Mouse (Mus musculus) embryonic facial prominence, embryonic 11.5 days (tissue): ENCODE measurements at regions not wholly inside any gene's neighbourhood (a gene's known extent, or its start where the extent isn't known, plus 50 kb on each side); places are given as distances from the start of the nearest gene placed in this dataset.

Source experiments
- ATAC-seq: fragments of 200-750 bp; cut with Nextera tagmentation; replicated peaks from 2 replicates; pipeline ENCODE4 v1.8.0; 2017; ENCODE audit warnings: low read depth; ENCODE audit not compliant: insufficient number of reproducible peaks, low FRiP score, low TSS enrichment
- DNase-seq: peaks from one replicate; pipeline ENCODE4 v3.0.0-alpha.2; 2015; ENCODE audit warnings: low spot score
- H3K27ac ChIP-seq: fragments of 300-500 bp; sonication (generic); replicated peaks from 2 replicates; pipeline ENCODE4 v1.5.1; 2014; ENCODE audit warnings: mild to moderate bottlenecking, low read depth, low read length, control low read depth
- H3K27me3 ChIP-seq: fragments of 300-500 bp; sonication (generic); 2 replicates; pipeline ENCODE4 v1.6.1; 2014; ENCODE audit warnings: mild to moderate bottlenecking, low read length, moderate library complexity, mixed read lengths; ENCODE audit not compliant: control insufficient read depth, insufficient read depth
- H3K36me3 ChIP-seq: fragments of 300-500 bp; sonication (generic); replicated peaks from 2 replicates; pipeline ENCODE4 v1.6.1; 2014; ENCODE audit warnings: low read depth, mild to moderate bottlenecking, low read length, moderate library complexity, mixed read lengths; ENCODE audit not compliant: control insufficient read depth, insufficient read depth
- H3K4me1 ChIP-seq: fragments of 300-500 bp; sonication (generic); 2 replicates; pipeline ENCODE4 v1.6.1; 2014; ENCODE audit warnings: low read length, mixed read lengths; ENCODE audit not compliant: control insufficient read depth, insufficient read depth
- H3K4me2 ChIP-seq: fragments of 300-500 bp; sonication (generic); 2 replicates; pipeline ENCODE4 v1.6.1; 2014; ENCODE audit warnings: low read depth, mild to moderate bottlenecking, control low read depth, low read length, moderate library complexity
- H3K4me3 ChIP-seq: fragments of 300-500 bp; sonication (generic); 2 replicates; pipeline ENCODE4 v1.5.1; 2014; ENCODE audit warnings: low read depth, low read length, control low read depth
- H3K9ac ChIP-seq: fragments of 300-500 bp; sonication (generic); replicated peaks from 2 replicates; pipeline ENCODE4 v1.6.1; 2014; ENCODE audit warnings: mild to moderate bottlenecking, control low read depth, low read length
- H3K9me3 ChIP-seq: fragments of 300-500 bp; sonication (generic); replicated peaks from 2 replicates; pipeline ENCODE4 v1.6.1; 2016; ENCODE audit warnings: mild to moderate bottlenecking, low read length, inconsistent platforms, mixed read lengths; ENCODE audit not compliant: control insufficient read depth
- WGBS: fragments of 180-500 bp; shearing (Covaris S2); extraction: QIAGEN DNeasy Blood & Tissue Kit; methylation state at CpG from one replicate; pipeline ENCODE4 v1.1.7; 2014; 5-methylcytosine and 5-hydroxymethylcytosine counted together

DNA sequence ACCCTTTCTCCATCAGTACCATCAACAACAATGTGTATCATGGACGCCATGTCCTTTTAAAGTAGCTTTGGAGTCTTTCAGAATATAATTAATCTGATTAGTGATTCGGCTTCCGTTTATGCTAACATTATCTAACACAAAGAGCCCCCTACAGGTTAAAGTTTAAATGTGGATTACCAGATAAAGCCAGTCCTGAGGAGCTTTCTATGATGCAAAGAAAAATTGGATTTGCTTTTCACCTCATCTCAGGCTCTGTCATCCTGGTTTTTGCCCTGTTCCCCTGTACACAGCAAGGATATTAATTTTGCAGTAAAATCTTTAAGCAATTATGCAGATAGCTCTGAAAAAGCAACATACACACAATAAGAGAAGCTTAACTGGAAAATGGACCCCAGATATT is 412.7 kb upstream of the Tbc1d2b start:
- Histone ChIP-seq H3K4me1 (no peaks in the 10 kb centered on the region), H3K9me3 (no peaks in the 10 kb centered on the region), H3K9ac (no peak overlapping the region), H3K4me2 (no peak overlapping the region), H3K36me3 (no peaks in the 10 kb centered on the region), H3K27ac (no peak overlapping the region), H3K4me3 (no peak overlapping the region), H3K27me3 (no peaks in the 10 kb centered on the region)
- WGBS = 30% methylated on average over 3 of the region's 3 CpGs
- no peak for ATAC-seq
- DNase-seq = peak; percentile 22

DNA sequence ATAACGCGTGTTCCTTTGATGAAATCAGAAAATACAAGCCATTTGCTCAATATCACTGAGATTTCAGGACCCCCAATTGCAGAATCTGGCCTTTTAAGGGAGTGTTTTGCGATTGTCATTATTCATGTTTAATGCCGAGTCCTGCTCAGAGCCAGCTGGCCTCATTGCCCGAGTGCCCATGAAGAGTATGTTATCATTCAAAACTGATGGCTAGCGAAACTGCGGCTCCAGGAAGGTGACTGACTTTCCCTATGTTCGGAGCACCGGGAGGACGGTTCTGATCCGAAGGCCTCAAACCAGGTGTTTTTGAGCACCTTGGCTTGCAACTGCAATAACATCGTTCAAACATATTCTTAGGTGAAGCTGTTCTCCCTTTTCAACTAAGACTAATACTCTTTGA is 419.5 kb upstream of the Tbc1d2b start:
- Histone ChIP-seq H3K4me3 (no peak overlapping the region), H3K27ac (no peak overlapping the region), H3K9me3 (no peaks in the 10 kb centered on the region), H3K4me2 (no peak overlapping the region), H3K4me1 (no peaks in the 10 kb centered on the region), H3K27me3 (no peaks in the 10 kb centered on the region), H3K9ac (no peak overlapping the region), H3K36me3 (no peaks in the 10 kb centered on the region)
- 87% methylated on average over 12 of the region's 12 CpGs for WGBS
- no peak for DNase-seq
- ATAC-seq = no peak

DNA sequence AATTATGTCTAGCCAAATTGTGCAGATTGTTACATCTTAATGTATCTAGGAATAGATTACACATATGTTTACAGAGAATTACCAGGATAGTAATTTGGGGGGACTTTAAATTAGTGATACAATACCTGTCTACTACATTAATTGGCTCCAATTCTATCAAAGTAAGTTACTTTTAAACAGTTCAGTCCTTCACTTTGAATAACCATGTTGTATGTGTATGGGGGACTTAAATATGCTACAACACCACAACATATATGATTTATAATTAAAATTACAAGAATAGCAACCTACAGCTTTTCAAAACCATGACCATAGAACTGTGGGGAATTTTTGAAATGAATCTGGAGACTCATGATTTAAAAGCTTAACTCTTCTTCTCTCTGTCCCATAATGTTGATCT is 420.5 kb upstream of the Tbc1d2b start:
- ATAC-seq (no peak), DNase-seq (no peak)
- no peak overlapping the region for H3K4me2 ChIP-seq
- H3K4me1 ChIP-seq = no peaks in the 10 kb centered on the region
- no peaks in the 10 kb centered on the region for H3K27me3 ChIP-seq
- H3K36me3 ChIP-seq = no peaks in the 10 kb centered on the region
- H3K9ac ChIP-seq = no peak overlapping the region
- no peak overlapping the region for H3K4me3 ChIP-seq
- no peaks in the 10 kb centered on the region for H3K9me3 ChIP-seq
- H3K27ac ChIP-seq = no peak overlapping the region

GRCm38 (mm10) chr9:90691676-90692661 is 421.4 kb upstream of the Tbc1d2b start:
- Histone ChIP-seq H3K27me3 (no peaks in the 10 kb centered on the region), H3K9ac (no peak overlapping the region), H3K36me3 (no peaks in the 10 kb centered on the region), H3K27ac (no peak overlapping the region), H3K9me3 (no peaks in the 10 kb centered on the region), H3K4me3 (no peak overlapping the region), H3K4me2 (no peak overlapping the region), H3K4me1 (no peaks in the 10 kb centered on the region)
- ATAC-seq (0 out of 2 replicates have a peak, but pooled peaks have one; percentile 26), DNase-seq (peak; percentile 28)
- WGBS = 63% methylated on average over 12 of the region's 12 CpGs

DNA sequence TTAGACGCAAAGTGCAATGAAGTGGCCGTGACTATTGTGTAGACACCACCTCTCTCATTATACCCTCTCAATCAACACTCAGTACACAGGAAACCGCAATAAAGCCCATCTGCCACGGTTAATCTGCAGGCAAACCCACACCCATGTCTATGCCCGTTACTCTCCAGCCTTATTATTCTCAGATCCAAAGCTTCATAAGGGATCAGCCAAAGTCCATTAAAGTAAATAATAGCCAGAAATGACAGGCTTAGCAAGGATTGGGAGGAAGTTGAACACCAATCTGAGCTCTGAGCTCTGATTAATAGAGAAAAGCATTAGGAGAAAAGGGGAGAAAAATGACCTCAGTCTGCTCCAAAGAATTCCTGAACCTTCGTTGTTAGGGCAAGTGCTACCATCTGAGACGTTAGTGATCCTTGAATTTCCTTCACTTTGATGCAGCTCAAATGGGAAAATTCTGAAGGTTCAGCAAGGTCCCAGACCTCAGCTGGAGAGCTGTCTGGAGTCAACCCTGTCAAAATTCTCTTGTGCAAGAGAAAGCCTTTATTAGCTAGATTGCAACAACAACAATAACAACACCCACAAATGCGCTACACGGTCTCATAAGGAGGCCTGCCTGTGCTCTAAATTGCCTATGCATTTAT is 422.5 kb upstream of the Tbc1d2b start:
- no peak overlapping the region for H3K9ac ChIP-seq
- no peak overlapping the region for H3K4me2 ChIP-seq
- no peaks in the 10 kb centered on the region for H3K4me1 ChIP-seq
- ATAC-seq (peak; percentile 89), DNase-seq (peak; percentile 50)
- no peaks in the 10 kb centered on the region for H3K36me3 ChIP-seq
- 35% methylated on average over 9 of the region's 9 CpGs for WGBS
- H3K27me3 ChIP-seq = no peaks in the 10 kb centered on the region
- H3K9me3 ChIP-seq = no peaks in the 10 kb centered on the region
- H3K27ac ChIP-seq = no peak overlapping the region
- H3K4me3 ChIP-seq = no peak overlapping the region

DNA sequence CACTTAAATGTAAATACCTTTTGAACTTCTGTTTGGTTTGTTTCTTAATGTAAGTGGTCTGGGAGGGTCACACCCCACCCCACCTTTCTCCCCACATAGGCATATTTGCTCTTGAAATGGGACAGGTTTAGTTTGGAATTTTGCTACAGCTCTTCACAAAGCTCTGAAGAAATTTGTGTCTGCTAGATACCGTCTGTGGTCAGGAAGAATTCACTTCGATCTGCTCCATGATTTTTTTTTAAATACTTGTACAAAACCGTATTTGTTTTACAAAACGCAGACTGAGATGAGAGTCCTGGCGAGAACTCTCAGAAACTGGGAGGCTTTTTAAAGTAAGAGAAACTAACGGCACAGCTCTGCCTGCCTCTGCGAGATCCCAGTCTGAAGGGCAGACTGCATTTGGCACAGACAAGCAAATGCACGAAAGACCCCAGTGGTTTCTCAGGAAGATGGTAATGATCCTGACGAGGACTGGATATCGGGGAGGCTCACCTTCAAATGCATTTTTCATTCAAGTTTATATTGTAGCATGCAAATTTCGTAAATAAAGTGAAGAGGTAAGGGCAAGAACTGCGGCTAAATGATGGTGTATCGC is 423.5 kb upstream of the Tbc1d2b start:
- no peaks in the 10 kb centered on the region for H3K9me3 ChIP-seq
- no peak overlapping the region for H3K4me3 ChIP-seq
- no peak overlapping the region for H3K4me2 ChIP-seq
- no peaks in the 10 kb centered on the region for H3K27me3 ChIP-seq
- H3K9ac ChIP-seq = no peak overlapping the region
- H3K4me1 ChIP-seq = no peaks in the 10 kb centered on the region
- H3K27ac ChIP-seq = no peak overlapping the region
- no peaks in the 10 kb centered on the region for H3K36me3 ChIP-seq
- DNase-seq = no peak
- 61% methylated on average over 13 of the region's 13 CpGs for WGBS
- no peak for ATAC-seq

DNA sequence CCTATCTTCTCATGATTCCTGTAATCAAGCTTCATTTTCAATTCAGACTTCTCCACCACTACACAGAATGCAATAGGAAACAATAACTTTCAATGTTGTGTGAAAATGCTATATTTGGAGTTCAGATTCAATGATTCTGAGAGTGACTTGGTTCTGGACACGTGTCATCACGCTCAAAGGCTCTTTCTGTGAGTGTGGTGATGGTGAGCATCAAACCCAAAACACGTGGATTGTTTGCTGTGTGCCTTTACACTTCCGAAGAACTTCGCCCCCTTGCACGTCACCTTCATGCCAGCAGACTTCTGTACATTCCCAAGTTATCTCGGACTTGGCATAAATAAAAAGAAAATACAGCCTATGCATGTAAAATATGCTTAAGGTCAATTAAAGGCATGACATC is 425.1 kb upstream of the Tbc1d2b start:
- Histone ChIP-seq H3K27ac (no peak overlapping the region), H3K4me3 (no peak overlapping the region), H3K9ac (no peak overlapping the region), H3K27me3 (no peaks in the 10 kb centered on the region), H3K4me1 (no peaks in the 10 kb centered on the region), H3K4me2 (no peak overlapping the region), H3K36me3 (no peaks in the 10 kb centered on the region), H3K9me3 (no peaks in the 10 kb centered on the region)
- 86% methylated on average over 7 of the region's 7 CpGs for WGBS
- DNase-seq (no peak), ATAC-seq (no peak)
